Mouse (Mus musculus): Measurements from ENCODE around the gene Pcyt1a.
"Not testable (repeated sequence)": the region's sequence is repeated elsewhere in the genome, so short reads cannot be mapped to it uniquely, and the experiment has no call there.

Pcyt1a gene

DNA sequence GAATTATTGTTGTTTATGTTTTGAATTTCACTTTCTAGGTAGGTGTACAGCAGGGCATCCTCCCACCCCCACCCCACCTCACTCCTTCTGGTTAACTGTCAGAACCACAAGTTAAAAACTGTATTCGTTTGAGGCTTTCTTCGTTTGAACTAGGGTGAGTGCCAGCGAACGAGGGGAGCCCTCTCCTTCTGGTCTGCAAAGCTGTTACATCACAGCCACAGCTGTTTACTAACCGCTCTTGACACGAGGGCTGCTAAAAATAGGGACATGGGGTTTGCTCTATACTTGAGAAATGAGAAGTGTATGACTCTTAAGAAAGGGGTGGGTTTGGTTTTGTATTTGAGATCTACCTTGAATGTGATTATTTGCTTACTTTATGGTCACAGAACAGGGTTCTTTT lies 3.3 kb downstream of the Pcyt1a start:
- DNase-seq = no peak

DNA sequence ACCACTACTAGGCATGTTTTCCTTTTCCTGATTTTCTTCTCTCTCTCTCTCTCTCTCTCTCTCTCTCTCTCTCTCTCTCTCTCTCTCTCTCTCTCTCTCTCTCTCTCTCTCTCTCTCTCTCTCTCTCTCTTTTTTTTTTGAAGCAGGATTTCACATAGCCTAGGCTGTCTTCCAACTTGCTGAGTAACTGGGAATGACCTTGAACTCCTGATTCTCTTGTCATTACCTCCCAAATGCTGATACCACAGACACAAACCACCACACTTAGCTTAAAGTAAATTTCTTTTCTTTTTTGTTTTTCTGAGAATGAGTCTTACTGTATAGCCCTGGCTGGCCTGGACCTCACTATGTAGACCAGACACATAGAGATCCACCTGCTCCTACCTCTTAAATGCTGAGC lies 4.0 kb downstream of the Pcyt1a start:
- no peak for DNase-seq

DNA sequence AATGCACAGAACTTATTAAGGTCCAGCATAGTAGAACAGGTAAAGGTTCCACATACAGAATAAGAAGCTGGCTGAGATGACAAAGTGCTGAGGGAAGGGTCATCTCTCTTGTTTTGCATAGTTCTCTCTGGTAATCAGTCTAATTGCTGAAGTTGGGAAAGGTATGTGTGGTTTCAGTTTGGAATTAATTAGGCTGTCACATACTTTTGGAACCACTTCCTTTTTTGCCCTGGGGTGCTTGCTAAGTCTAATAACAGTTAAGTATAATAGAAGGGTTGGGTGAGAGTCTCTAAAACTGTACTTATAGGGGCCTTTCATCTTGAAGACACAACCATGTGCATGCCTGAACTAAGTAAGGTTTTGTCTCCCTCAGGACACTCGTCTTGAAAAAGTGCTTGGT lies 5.9 kb downstream of the Pcyt1a start:
- DNase-seq = no peak

DNA sequence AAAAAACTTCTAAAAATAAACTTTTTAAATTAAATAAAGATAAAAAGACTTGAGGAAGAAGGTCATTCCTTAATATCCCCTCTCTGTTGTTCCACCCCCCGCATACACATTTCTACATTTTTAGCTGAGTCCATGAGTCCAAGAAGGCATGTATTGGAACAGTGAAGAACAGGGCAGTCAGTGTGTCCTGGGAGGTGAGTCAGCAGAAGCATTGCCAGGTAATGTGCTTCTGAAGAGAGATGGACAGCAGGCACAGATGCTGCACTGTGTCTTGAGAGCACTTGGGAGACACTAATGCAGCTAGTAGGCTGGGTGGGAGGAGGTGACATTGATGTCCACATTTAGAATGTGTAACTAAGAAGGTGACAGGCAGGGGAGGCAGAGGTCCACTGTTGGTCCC lies 6.5 kb downstream of the Pcyt1a start:
- DNase-seq = no peak

DNA sequence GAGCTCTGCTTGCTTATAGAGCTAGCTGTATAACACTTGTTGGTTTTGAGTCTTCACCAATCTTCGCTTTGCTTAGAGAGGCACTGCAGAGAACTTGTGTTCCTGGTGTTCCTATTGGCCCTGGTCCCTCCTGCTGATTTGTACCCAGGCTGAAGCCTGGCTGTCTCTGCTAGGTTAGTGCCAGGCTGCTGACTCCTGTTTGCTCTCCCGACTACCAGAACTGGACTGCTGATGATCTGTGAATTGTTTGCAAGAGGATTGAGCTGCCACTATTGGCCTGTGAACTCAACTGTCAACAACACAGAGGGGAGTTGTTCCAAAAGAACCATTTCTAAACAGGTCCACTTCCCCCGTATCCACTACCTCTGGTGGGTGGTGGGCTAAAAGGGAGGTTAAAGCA lies 10.7 kb downstream of the Pcyt1a start:
- no peak for DNase-seq

DNA sequence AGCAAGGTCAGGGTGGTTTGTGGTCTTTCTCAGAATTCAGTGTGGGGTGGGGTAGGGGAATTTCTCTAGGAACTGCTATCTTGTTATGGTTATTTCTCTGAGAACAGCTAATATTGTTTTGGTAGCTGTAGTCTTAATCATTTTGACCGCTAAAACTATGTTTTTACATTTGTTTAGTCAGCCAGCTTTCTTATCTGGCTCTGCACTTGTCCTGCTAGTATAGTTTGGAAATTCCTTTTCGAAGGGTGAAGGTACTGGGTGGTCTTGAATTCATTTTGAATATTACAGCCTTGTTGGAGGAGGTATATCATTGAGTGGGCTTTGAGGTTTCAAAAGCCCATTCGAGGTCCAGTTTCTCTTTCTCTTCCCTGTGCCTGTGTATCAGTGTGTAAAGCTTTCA lies 13.9 kb downstream of the Pcyt1a start:
- DNase-seq = not testable (repeated sequence)

DNA sequence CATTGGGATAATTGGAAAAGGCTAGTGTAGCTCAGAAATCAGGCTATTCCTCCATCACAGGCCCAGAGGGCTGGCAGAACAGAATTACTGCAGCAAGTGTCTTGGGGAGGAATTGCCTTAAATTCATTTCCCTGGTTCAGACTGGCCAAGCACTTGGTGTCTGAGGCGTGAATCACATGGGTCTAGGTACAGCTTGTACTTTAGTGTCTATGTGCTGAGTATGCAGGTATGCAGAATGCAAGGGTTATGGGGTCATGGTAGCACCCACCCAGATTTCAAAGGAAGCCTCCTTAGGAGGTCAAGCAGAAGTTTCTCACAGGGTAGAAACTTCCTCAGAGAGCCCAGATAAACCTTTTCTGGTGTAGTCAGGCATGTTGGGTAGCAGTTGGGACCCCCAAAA lies 14.8 kb downstream of the Pcyt1a start:
- DNase-seq = no peak

DNA sequence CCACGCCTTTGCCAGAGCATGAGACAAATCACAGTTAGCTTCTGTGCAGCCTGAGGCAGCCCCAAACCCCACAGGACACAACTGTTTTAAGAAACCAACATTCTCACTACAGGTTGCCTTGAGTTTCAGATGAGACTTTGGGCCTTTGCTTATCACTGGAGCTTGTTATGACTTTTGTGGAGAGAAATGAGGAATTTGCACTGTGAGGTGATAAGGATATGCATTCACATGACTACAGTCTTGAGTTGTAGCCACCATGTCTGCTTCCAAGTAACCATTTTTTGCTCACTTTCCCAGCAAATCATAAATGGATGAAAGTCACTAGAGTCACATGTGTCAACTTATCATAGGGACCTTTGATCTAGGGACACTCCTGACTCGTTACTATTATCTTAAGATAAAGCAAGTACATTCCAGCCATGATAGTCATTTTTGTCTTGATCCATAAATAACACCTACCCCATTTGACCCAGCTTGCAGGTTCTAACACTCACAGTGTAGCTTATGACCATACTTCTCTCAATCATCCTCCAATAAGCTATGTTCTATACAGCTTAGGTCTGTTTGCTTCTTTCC lies 15.9 kb downstream of the Pcyt1a start:
- DNase-seq = no peak

DNA sequence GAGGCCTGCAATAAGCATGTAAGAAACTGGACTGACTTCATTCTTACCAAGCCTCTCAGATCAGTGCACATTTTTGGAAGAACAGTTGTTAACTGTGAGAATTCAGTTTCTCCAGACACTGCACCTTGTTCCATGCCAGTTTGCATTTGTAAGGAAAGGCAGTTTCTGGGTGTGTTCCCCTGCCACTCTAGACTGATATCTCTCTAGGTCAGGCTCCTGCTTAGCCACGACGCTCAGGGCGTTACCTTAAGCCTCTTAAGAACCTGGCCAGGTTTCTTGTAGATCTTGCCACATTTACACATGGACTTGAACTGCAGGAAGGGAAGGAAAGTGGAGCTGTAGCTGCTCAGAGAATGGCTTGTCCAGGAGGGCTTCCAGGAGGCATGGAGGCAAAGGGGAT lies 18.9 kb downstream of the Pcyt1a start:
- no peak for DNase-seq

DNA sequence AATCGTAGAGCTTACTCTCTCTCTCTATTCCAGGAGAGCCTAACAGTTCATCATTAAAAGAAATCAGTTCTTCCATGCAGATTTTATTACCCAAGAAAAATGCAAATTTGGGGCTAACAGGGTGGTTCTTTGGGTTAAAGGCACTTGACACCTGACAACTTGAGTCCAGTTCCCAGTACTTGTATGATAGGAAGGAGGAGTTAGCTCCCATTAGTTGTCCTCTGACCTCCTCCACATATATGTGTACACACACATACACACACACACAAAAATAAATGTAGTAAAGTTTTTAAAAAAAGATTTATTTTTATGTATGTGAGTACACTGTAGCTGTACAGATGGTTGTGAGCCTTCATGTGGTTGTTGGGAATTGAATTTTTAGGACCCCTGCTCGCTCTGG lies 19.4 kb downstream of the Pcyt1a start:
- no peak for DNase-seq

DNA sequence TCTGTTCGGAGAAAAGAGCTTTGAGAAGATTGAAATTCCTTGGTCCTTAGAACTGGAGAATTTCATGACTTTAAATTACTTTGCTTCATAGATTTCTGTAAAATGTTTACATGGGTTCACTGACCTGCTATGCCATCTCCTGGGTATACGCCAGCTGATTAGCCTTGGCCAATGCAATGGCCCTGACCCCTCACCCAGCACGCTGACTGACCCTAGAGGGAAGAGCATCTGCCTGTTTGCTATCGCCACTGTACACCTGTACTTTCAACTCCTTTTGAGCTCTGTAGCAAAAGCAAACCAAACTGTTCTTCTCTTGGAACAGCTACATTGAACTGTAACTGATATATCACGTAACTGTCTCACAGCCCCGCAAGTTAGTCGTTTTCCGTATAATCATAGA lies 22.4 kb downstream of the Pcyt1a start:
- no peak for DNase-seq

DNA sequence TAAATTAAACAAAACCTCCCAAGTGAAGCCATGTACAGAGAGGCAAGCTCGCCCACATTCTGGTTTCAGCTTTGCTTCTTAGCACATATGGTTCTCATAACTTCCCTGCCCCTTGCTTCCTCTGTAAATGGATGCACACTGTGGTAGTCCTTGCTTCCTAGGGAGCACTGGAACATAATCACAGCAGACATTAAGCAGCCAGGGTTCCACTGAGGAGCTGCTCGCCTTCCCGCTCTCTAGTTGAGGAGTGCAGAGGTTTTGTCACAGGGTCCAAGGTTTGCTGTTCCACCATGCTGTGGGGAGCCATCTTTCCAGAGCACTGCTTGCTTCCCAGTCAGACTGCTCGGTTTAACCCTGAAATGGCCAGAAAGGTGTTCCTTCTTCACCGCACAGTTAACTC lies 23.9 kb downstream of the Pcyt1a start:
- no peak for DNase-seq

DNA sequence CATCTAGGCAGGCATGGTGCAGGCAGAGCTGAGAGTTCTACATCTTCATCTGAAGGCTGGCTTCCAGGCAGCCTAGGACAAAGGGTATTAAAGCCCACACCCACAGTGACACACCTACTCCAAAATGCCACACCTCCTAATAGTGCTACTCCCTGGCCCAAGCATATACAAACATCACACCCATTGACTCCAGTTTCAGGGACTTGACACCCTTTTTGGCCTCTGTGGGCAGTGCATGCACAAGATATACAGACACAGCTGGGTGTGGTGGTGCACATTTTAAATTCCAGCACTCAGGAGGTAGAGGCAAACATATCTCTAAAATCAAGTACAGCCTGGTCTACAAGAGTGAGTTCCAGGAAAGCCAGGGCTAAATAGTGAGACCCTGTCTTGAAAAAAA lies 25.4 kb downstream of the Pcyt1a start:
- DNase-seq = no peak

DNA sequence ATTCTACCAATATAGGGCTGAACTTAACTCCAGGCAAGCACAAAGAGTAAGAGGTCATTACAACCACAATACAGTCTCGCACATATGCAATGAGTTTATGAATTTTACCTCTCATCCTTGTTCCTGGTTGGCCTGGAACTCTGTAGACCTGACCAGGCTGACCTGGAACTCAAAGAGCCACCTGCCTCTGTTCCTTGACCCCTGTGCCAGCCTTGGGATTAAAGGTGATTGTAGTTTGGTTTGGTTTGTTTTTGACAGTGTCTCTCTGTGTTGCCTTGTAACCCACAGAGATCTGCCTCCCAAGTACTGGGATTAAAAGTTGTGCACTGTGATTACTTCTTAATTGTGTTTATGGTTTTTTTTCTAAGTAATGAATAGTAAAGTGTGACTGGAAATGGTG lies 26.0 kb downstream of the Pcyt1a start:
- DNase-seq = no peak

DNA sequence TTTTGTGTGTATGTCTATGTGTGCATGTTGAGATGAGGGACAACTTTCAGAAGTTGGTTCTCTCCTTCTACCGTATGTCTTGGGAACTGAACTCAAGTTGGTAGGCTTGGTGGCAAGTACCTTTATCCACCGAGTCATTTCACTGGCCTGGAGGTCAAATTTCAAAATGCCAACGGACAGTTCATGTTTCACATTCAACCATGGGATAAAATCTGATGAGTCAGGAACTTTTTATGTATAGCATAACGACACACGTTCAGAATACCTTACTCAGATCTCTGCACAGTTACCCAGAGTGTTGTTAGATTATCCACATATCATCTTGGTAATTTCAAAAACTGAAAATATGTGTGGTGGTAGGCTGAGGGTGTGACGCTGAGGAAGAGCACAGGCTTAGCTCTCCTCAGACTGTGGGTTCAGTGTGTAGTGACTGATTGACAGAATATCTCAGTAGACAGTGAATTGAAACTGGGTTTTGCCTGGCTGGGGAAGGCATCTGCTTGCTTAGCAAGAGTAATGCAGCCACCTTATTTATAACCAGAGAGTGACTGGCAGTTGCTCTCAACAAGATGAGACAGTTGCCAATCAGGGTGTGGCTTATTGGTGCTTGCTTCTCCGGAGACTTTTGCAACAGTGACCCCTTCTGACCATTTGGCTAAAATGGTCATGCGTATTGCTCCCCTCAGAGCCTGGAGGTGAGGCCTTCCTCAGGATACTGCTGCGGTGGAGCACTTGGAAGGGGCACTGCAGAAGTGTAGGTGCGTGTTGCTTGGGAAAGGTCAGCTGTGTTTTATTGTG lies 27.1 kb downstream of the Pcyt1a start:
- no peak for DNase-seq

DNA sequence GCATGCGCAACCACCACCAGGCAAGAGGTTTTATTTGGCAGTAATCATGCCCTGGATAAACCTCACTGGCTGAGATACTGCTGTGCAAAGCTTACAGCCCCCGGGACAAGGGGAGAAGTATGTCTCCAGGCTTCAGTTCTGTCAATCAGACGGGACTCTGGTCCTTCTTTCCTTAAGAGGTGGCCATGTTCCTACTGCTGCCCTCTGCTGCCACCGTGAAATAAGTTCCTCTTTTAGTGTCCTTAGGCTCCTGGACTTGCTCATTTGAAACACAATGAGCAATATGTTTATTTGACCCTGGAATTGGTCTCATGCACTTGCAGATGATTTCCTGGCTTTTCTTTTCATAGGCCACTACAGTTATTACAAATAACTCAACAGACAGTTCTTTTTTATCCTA lies 29.8 kb downstream of the Pcyt1a start:
- DNase-seq = no peak

DNA sequence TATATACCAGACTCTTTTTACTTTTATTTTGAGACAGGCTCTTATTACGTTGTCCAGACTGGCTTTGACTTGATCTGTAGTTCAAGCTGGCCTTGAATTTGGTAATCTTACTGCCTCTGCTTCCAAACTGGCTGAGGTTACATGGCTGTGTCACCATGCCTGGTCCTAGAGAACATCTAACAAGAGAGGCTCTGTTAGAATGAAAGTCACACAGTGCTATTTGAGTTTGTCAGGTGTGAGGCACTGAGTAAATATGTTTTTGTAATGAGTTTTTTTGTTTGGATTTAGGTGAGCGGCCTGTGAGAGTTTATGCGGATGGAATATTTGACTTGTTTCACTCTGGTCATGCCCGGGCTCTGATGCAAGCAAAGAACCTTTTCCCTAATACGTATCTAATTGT lies 31.0 kb downstream of the Pcyt1a start:
- no peak for DNase-seq

DNA sequence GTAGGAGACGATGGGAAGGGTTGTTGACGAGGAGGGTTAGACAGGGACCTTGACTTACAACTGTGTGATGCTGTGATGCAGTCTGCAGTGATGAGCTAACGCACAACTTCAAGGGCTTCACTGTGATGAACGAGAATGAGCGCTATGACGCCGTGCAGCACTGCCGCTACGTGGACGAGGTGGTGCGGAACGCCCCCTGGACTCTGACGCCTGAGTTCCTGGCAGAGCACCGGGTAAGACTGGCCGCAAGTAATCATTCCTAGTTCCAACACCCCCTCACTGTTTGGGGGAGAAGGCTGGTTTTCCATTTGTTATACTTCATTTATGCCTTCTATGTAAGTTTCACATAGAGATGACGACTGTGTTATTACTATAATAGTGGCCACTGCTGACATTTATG lies 32.2 kb downstream of the Pcyt1a start:
- DNase-seq = no peak

DNA sequence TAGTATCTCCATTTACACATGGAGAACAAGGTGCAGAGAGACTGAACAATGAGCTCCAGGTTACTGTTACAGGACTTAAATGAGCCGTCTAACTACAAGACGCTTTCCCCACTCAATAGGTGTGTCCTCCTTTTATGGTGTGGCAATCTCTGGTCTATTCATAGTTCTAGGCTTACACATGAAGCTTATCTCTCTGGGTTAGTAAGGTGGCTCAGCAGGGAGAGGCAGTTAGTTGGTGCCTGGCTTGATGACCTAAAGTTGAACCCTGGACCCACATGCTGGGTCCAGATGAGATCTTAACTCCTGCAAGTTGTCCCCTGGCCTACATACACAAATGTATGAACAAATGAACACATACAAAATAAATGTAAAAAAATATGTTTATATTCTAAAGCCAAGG lies 32.7 kb downstream of the Pcyt1a start:
- DNase-seq = no peak

DNA sequence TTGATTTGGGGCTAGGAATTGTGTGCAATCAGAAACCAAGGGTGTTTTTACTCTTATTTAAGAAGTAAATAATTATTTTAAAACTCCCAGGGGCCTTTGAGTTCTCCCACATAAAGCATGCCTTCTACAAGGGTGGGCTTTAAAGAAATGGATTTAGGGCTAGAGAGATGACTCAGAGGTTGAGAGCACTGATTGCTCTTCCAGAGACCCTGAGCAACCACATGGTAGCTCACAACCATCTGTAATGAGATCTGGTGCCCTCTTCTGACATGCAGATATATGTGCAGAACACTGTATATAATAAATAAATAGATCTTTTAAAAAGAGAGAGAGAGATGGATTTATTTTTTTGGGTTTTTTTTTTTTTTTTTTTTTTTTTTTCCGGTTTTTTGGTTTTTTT lies 34.2 kb downstream of the Pcyt1a start:
- DNase-seq = no peak

DNA sequence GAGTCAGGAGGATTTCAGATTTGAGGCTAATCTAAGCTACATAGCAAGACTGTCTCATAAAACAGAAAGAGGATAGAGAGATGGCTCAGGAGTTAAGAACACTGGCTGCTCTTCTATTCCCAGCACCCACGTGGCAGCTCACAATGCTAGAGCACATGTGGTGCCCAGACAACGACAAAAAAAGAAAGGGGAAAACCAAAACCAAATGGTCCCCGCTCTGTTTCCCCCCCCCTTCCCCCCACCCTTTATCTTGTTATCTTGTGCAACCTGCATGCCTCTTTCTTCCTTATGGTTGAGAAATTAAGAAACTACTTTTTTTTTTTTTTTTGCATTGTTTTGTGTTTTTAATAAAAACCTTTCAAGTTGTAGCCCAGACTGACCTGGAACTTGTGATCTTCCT lies 37.8 kb downstream of the Pcyt1a start:
- no peak for DNase-seq

DNA sequence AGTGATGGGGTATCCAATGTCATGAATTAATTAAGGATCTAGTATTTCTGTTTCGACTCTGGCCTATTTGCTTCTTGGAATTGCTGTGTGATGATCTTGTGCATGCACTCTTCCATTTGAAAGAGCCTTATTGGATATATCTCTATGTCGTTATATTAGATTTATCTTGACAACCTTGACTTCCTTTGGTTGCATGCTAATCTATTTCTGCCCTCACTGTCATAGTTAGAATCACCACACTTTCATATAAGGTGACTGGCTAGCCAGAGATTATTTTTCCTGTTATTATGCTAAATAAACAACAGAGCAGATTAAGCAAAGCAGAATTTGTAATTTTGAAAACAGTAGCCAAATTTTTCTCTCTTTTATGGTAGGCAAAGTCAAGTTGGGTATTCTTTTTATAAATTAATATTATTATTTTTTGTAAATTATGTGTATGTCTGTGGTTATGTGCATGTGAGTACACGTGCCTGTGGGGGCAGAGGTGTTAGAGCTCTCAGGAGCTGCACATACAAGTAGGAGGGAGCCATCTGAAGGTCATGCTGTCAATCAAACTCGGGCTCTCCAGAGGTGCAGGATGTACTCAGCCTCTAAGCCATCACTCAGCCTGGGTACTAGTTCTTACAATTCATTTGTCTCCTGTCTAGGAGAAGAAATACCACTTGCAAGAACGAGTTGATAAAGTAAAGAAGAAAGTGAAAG lies 38.8 kb downstream of the Pcyt1a start:
- no peak for DNase-seq

DNA sequence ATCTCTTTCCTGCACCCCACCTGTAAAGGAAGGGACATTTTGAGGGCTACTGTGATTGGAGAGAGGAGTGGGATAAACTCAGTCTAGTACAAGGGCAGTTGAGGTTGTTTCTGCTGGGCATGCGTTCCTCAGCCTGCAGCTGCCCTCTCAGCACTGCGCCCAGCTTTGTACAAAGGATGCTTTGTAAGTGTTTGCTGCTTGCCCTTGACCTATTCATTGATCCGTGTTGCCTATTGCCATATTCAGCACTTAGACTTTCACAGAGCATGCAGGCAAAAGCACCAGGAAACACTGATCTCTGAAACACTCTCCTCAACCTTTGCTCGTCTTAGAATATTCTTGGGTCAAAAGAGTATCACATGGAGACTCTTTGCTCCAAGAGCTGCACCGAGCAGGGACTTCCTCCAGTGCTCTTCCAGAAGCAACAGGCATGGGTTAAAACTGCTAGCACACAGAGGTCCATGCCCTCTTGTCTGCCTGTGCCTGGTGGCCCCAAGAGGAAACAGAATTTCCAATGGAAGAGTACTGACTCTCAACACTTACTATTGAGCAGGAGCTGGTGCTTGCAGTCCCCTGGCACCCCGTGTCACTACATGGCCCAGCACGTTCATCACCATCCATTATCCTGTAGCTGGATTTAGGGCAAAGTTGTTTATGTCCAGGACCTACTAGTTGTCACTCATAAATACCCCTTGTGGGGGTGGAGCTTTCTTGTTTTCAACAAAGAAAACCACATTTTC lies 41.7 kb downstream of the Pcyt1a start:
- DNase-seq = no peak

DNA sequence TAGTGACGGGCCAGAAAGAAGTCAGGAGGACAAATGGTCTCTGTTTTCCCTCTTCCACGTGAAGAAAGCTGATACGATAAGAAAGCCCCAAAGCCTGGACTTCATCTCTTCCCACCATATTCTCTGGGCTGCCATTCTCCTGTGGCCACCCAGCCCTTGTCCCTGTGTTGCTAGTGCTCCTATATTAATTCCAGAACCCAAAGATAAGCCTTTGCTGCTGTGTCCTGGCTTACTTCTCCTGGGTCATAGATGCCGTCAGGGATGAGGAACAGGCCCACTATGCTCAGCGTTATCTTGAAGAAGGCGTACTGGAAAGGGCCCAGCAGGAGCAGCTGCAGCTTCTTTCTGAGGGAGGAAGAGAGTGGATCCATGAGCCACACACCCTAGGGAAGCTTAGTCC lies 46.6 kb downstream of the Pcyt1a start:
- no peak for DNase-seq
